Mouse (Mus musculus) limb, embryonic 10.5 days (tissue): ENCODE measurements around the gene Ppt2. TPM values are rescaled to one million over a fixed set of nuclear protein-coding genes. Genes with fewer than 3 reads are reported as not detected.

ENCODE experiments used
- DNase-seq: peaks from one replicate; pipeline ENCODE4 v3.0.0-alpha.2; 2017; ENCODE audit warnings: low spot score
- H3K27ac ChIP-seq: fragments of 300-500 bp; sonication (generic); 2 replicates; pipeline ENCODE4 v1.5.1; 2016; ENCODE audit warnings: mild to moderate bottlenecking
- H3K27me3 ChIP-seq: fragments of 300-500 bp; sonication (generic); 2 replicates; pipeline ENCODE4 v1.6.1; 2016; ENCODE audit warnings: low read depth, mild to moderate bottlenecking; ENCODE audit not compliant: poor library complexity, severe bottlenecking
- H3K36me3 ChIP-seq: fragments of 300-500 bp; sonication (generic); 2 replicates; pipeline ENCODE4 v1.6.1; 2016; ENCODE audit warnings: mild to moderate bottlenecking, moderate library complexity
- H3K4me1 ChIP-seq: fragments of 300-500 bp; sonication (generic); 2 replicates; pipeline ENCODE4 v1.6.1; 2016
- H3K4me3 ChIP-seq: fragments of 300-500 bp; sonication (generic); 2 replicates; pipeline ENCODE4 v1.5.1; 2016; ENCODE audit warnings: mild to moderate bottlenecking, moderate library complexity
- H3K9me3 ChIP-seq: fragments of 300-500 bp; sonication (generic); replicated peaks from 2 replicates; pipeline ENCODE4 v1.6.1; 2016; ENCODE audit warnings: mild to moderate bottlenecking
- WGBS: fragments of 180-500 bp; shearing (Covaris S2); methylation state at CpG from one replicate; pipeline ENCODE4 v1.1.7; 2016; 5-methylcytosine and 5-hydroxymethylcytosine counted together
- polyA plus RNA-seq: library from polyadenylated mRNA; unstranded; fragments of >200 nt; fragmentation: Nextera tagmentation; extraction: Ambion mirVana; gene quantifications from 2 replicates; pipeline ENCODE4 v1.2.1, GENCODE M21; 2016

Gene Ppt2
- polyA plus RNA-seq, 1 experiment from 2014 or later = 21.0 TPM

GRCm38 (mm10) chr17:34606186-34607039 lies 21.9 kb downstream of the Ppt2 start:
- peak; percentile 58 for DNase-seq
- peak overlapping the region; percentile 95 for H3K27ac ChIP-seq
- WGBS = 20% methylated on average over 31 of the region's 32 CpGs
- peak overlapping the region; percentile 98 for H3K4me3 ChIP-seq
- H3K27me3 ChIP-seq = no peaks in the 10 kb centered on the region
- peaks cover 46% of the 10 kb centered on the region for H3K4me1 ChIP-seq
- no peaks in the 10 kb centered on the region for H3K9me3 ChIP-seq
- H3K36me3 ChIP-seq = peaks cover 41% of the 10 kb centered on the region

- Histone ChIP-seq H3K36me3 (peaks cover 40% of the 10 kb centered on the region), H3K27me3 (no peaks in the 10 kb centered on the region), H3K27ac (peak overlapping the region; percentile 95), H3K4me1 (peaks cover 46% of the 10 kb centered on the region), H3K9me3 (no peaks in the 10 kb centered on the region), H3K4me3 (peak overlapping the region; percentile 98)
- DNase-seq = peak; percentile 98
- under 1% methylated on average over 30 of the region's 30 CpGs for WGBS
Observed at GRCm38 (mm10) chr17:34605609-34606008, 22.7 kb downstream of the Ppt2 start.

GRCm38 (mm10) chr17:34604511-34605237 lies 23.6 kb downstream of the Ppt2 start:
- Histone ChIP-seq H3K27me3 (no peaks in the 10 kb centered on the region), H3K36me3 (peaks cover 41% of the 10 kb centered on the region), H3K4me1 (peaks cover 46% of the 10 kb centered on the region), H3K4me3 (peak overlapping the region; percentile 98), H3K27ac (peak overlapping the region; percentile 95), H3K9me3 (no peaks in the 10 kb centered on the region)
- WGBS = 14% methylated on average over 24 of the region's 24 CpGs
- no peak for DNase-seq

GRCm38 (mm10) chr17:34604061-34604508 lies 24.2 kb downstream of the Ppt2 start, which contains the start of gene Agpat1:
Agpat1 (plus strand) TSS chr17:34604262.
- no peaks in the 10 kb centered on the region for H3K27me3 ChIP-seq
- H3K4me1 ChIP-seq = peaks cover 49% of the 10 kb centered on the region
- whole genome bisulfite sequencing = 0% methylated on average over 35 of the region's 35 CpGs
- H3K9me3 ChIP-seq = no peaks in the 10 kb centered on the region
- peak; percentile 99 for DNase-seq
- H3K27ac ChIP-seq = peak within 1 kb of the TSS; percentile 95
- peak within 1 kb of the TSS; percentile 98 for H3K4me3 ChIP-seq
- H3K36me3 ChIP-seq = peaks cover 42% of the 10 kb centered on the region

- no peaks in the 10 kb centered on the region for H3K9me3 ChIP-seq
- 0% methylated on average over 30 of the region's 30 CpGs for WGBS
- H3K36me3 ChIP-seq = peaks cover 38% of the 10 kb centered on the region
- H3K27ac ChIP-seq = peak within 1 kb of the TSS; percentile 95
- DNase-seq = peak; percentile 82
- no peaks in the 10 kb centered on the region for H3K27me3 ChIP-seq
- H3K4me3 ChIP-seq = peak within 1 kb of the TSS; percentile 98
- H3K4me1 ChIP-seq = peaks cover 48% of the 10 kb centered on the region
Observed at GRCm38 (mm10) chr17:34603375-34604060, 24.8 kb downstream of the Ppt2 start, which contains the start of gene Rnf5. Rnf5 (minus strand) TSS chr17:34603690.

GRCm38 (mm10) chr17:34601796-34602195 lies 26.5 kb downstream of the Ppt2 start:
- Histone ChIP-seq H3K4me1 (peaks cover 49% of the 10 kb centered on the region), H3K27me3 (no peaks in the 10 kb centered on the region), H3K36me3 (peaks cover 26% of the 10 kb centered on the region), H3K27ac (no peak overlapping the region), H3K4me3 (peak overlapping the region; percentile 98), H3K9me3 (no peaks in the 10 kb centered on the region)
- 85% methylated on average over 12 of the region's 12 CpGs for WGBS
- no peak for DNase-seq

GRCm38 (mm10) chr17:34599891-34600290 lies 28.4 kb downstream of the Ppt2 start:
- H3K4me1 ChIP-seq = peaks cover 49% of the 10 kb centered on the region
- no peak overlapping the region; the same call in 1 of the 2 replicates for H3K27ac ChIP-seq
- no peaks in the 10 kb centered on the region for H3K9me3 ChIP-seq
- DNase-seq = no peak
- 80% methylated on average over 9 of the region's 9 CpGs for WGBS
- peaks cover 44% of the 10 kb centered on the region for H3K36me3 ChIP-seq
- H3K27me3 ChIP-seq = no peaks in the 10 kb centered on the region
- H3K4me3 ChIP-seq = no peak overlapping the region

GRCm38 (mm10) chr17:34597566-34598095 lies 30.7 kb downstream of the Ppt2 start, which contains the start of gene Ager:
Ager (plus strand) TSS chr17:34597862.
- peak within 1 kb of the TSS; percentile 51; the same call in 1 of the 2 replicates for H3K27ac ChIP-seq
- H3K27me3 ChIP-seq = no peaks in the 10 kb centered on the region
- WGBS = 12% methylated on average over 6 of the region's 6 CpGs
- no peak for DNase-seq
- no peak within 1 kb of the TSS for H3K4me3 ChIP-seq
- H3K9me3 ChIP-seq = no peaks in the 10 kb centered on the region
- H3K36me3 ChIP-seq = peaks cover 54% of the 10 kb centered on the region
- peaks cover 62% of the 10 kb centered on the region for H3K4me1 ChIP-seq

- no peaks in the 10 kb centered on the region for H3K9me3 ChIP-seq
- DNase-seq = no peak
- no peak overlapping the region for H3K4me3 ChIP-seq
- 77% methylated on average over 8 of the region's 8 CpGs for WGBS
- peaks cover 44% of the 10 kb centered on the region for H3K36me3 ChIP-seq
- peaks cover 64% of the 10 kb centered on the region for H3K4me1 ChIP-seq
- no peak overlapping the region for H3K27ac ChIP-seq
- no peaks in the 10 kb centered on the region for H3K27me3 ChIP-seq
Observed at GRCm38 (mm10) chr17:34596098-34596497, 32.2 kb downstream of the Ppt2 start.

GRCm38 (mm10) chr17:34593752-34594525 lies 34.4 kb downstream of the Ppt2 start:
- 55% methylated on average over 34 of the region's 34 CpGs for WGBS
- no peak for DNase-seq
- H3K4me1 ChIP-seq = peaks cover 81% of the 10 kb centered on the region

GRCm38 (mm10) chr17:34592581-34593549 lies 35.4 kb downstream of the Ppt2 start:
- Histone ChIP-seq H3K9me3 (no peaks in the 10 kb centered on the region), H3K36me3 (peaks cover 29% of the 10 kb centered on the region), H3K4me1 (peaks cover 85% of the 10 kb centered on the region), H3K27ac (peak overlapping the region; percentile 100), H3K4me3 (peak overlapping the region; percentile 95), H3K27me3 (no peaks in the 10 kb centered on the region)
- DNase-seq = peak; percentile 60
- 2% methylated on average over 32 of the region's 32 CpGs for WGBS

More at GRCm38 (mm10) chr17:34593752-34594525, 34.4 kb downstream of the Ppt2 start:
- Histone ChIP-seq H3K27ac (peak overlapping the region; percentile 100; the same call in 1 of the 2 replicates), H3K36me3 (peaks cover 29% of the 10 kb centered on the region), H3K27me3 (no peaks in the 10 kb centered on the region), H3K4me3 (peak overlapping the region; percentile 95), H3K9me3 (no peaks in the 10 kb centered on the region)
